Mouse (Mus musculus) limb, embryonic 10.5 days (tissue): ENCODE measurements around the gene Wnt2. TPM values are rescaled to one million over a fixed set of nuclear protein-coding genes. Genes with fewer than 3 reads are reported as not detected.

ENCODE experiments used
- DNase-seq: peaks from one replicate; pipeline ENCODE4 v3.0.0-alpha.2; 2017; ENCODE audit warnings: low spot score
- H3K27ac ChIP-seq: fragments of 300-500 bp; sonication (generic); 2 replicates; pipeline ENCODE4 v1.5.1; 2016; ENCODE audit warnings: mild to moderate bottlenecking
- H3K27me3 ChIP-seq: fragments of 300-500 bp; sonication (generic); 2 replicates; pipeline ENCODE4 v1.6.1; 2016; ENCODE audit warnings: low read depth, mild to moderate bottlenecking; ENCODE audit not compliant: poor library complexity, severe bottlenecking
- H3K36me3 ChIP-seq: fragments of 300-500 bp; sonication (generic); 2 replicates; pipeline ENCODE4 v1.6.1; 2016; ENCODE audit warnings: mild to moderate bottlenecking, moderate library complexity
- H3K4me1 ChIP-seq: fragments of 300-500 bp; sonication (generic); 2 replicates; pipeline ENCODE4 v1.6.1; 2016
- H3K4me3 ChIP-seq: fragments of 300-500 bp; sonication (generic); 2 replicates; pipeline ENCODE4 v1.5.1; 2016; ENCODE audit warnings: mild to moderate bottlenecking, moderate library complexity
- H3K9me3 ChIP-seq: fragments of 300-500 bp; sonication (generic); replicated peaks from 2 replicates; pipeline ENCODE4 v1.6.1; 2016; ENCODE audit warnings: mild to moderate bottlenecking
- WGBS: fragments of 180-500 bp; shearing (Covaris S2); methylation state at CpG from one replicate; pipeline ENCODE4 v1.1.7; 2016; 5-methylcytosine and 5-hydroxymethylcytosine counted together
- polyA plus RNA-seq: library from polyadenylated mRNA; unstranded; fragments of >200 nt; fragmentation: Nextera tagmentation; extraction: Ambion mirVana; gene quantifications from 2 replicates; pipeline ENCODE4 v1.2.1, GENCODE M21; 2016

Gene Wnt2
- polyA plus RNA-seq, 1 experiment from 2014 or later, result 3.9 TPM

DNA sequence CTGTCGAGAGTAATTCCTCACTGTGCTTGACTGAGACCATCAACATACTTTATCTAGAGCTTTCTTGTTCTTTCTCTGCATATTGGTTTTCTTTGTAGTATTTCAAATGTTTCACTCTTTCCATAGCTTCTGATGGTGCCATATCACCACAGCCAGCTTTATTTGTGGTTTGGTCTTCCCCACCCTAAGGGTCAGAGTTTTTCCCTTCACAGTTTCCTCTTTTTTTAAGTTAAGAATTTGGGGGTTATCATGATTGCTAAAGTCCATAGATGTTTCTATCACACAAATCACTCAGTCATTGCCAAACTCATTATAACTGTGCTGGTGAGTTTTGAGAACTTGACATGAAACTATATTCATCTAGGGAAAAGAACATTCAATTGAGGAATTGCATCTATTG is 60.6 kb downstream of the Wnt2 start:
- Histone ChIP-seq H3K4me1 (peaks cover 2% of the 10 kb centered on the region; the same call in 1 of the 2 replicates), H3K27ac (no peak overlapping the region), H3K9me3 (no peaks in the 10 kb centered on the region), H3K36me3 (no peaks in the 10 kb centered on the region), H3K27me3 (no peaks in the 10 kb centered on the region), H3K4me3 (no peak overlapping the region)
- WGBS, result 87% methylated on average over 1 of the region's 1 CpGs
- no peak for DNase-seq

GRCm38 (mm10) chr6:17968467-17969144 is 61.8 kb downstream of the Wnt2 start:
- no peak overlapping the region for H3K27ac ChIP-seq
- DNase-seq, result no peak
- H3K36me3 ChIP-seq, result no peaks in the 10 kb centered on the region
- no peaks in the 10 kb centered on the region for H3K27me3 ChIP-seq
- H3K9me3 ChIP-seq, result no peaks in the 10 kb centered on the region
- peaks cover 2% of the 10 kb centered on the region; the same call in 1 of the 2 replicates for H3K4me1 ChIP-seq
- 76% methylated on average over 1 of the region's 1 CpGs for whole genome bisulfite sequencing
- no peak overlapping the region for H3K4me3 ChIP-seq

DNA sequence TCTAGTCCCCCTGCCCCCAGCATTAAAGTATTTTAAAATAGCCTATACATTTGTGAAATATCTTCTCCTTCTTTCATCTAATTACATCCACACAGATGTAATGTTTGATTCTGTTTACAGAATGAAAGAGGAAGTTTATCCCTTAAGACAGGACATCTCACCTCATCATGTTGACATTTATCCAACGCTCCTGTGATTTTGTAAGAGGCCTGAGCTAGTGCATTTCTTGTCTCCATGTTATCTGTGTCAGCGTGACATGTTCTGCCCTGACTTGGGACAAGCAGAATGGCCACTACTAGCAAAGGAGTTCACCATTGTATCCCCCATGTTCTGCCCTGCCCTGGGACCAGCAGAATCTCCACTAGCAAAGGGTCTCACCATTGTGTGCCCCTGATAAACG is 66.9 kb downstream of the Wnt2 start:
- H3K27me3 ChIP-seq, result no peaks in the 10 kb centered on the region
- H3K4me1 ChIP-seq, result peaks cover 2% of the 10 kb centered on the region; the same call in 1 of the 2 replicates
- 94% methylated on average over 3 of the region's 3 CpGs for WGBS
- no peak overlapping the region for H3K27ac ChIP-seq
- no peaks in the 10 kb centered on the region for H3K36me3 ChIP-seq
- no peak overlapping the region for H3K4me3 ChIP-seq
- H3K9me3 ChIP-seq, result no peaks in the 10 kb centered on the region
- no peak for DNase-seq

GRCm38 (mm10) chr6:17951779-17952178 is 78.6 kb downstream of the Wnt2 start:
- Histone ChIP-seq H3K27ac (no peak overlapping the region), H3K27me3 (no peaks in the 10 kb centered on the region), H3K4me3 (no peak overlapping the region), H3K4me1 (no peaks in the 10 kb centered on the region), H3K36me3 (no peaks in the 10 kb centered on the region), H3K9me3 (no peaks in the 10 kb centered on the region)
- DNase-seq, result no peak
- 90% methylated on average over 8 of the region's 8 CpGs for WGBS

- Histone ChIP-seq H3K27ac (no peak overlapping the region), H3K27me3 (no peaks in the 10 kb centered on the region), H3K9me3 (no peaks in the 10 kb centered on the region), H3K4me1 (no peaks in the 10 kb centered on the region), H3K36me3 (no peaks in the 10 kb centered on the region), H3K4me3 (no peak overlapping the region)
- DNase-seq, result no peak
- WGBS, result 92% methylated on average over 5 of the region's 5 CpGs
Measured at GRCm38 (mm10) chr6:17949103-17949502, 81.3 kb downstream of the Wnt2 start.

GRCm38 (mm10) chr6:17947130-17947831 is 83.1 kb downstream of the Wnt2 start:
- no peak overlapping the region for H3K4me3 ChIP-seq
- no peaks in the 10 kb centered on the region for H3K27me3 ChIP-seq
- no peak overlapping the region for H3K27ac ChIP-seq
- DNase-seq, result no peak
- H3K9me3 ChIP-seq, result no peaks in the 10 kb centered on the region
- WGBS, result 80% methylated on average over 11 of the region's 11 CpGs
- no peaks in the 10 kb centered on the region for H3K36me3 ChIP-seq
- H3K4me1 ChIP-seq, result no peaks in the 10 kb centered on the region

DNA sequence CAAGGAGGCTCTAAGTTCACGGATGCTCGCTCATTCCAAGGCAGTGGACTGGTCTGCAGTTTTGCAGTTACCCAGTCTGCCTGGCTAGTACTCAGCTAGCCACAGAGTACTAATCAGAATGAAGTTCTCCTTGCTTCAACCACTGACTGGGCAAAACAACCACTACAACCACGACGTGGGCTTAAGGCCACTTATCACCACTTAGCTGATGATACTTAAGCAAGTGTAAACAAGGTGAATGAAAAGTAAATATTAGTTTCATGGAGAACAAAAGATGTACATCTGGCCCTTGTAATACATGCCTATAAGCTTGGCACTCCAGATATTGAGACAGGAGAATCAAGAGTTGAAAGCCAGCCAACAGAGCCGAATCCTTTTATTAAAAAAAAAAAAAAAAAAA is 83.9 kb downstream of the Wnt2 start:
- no peak for DNase-seq
- no peaks in the 10 kb centered on the region for H3K36me3 ChIP-seq
- no peak overlapping the region for H3K4me3 ChIP-seq
- H3K27me3 ChIP-seq, result no peaks in the 10 kb centered on the region
- H3K27ac ChIP-seq, result no peak overlapping the region
- peaks cover 2% of the 10 kb centered on the region; the same call in 1 of the 2 replicates for H3K4me1 ChIP-seq
- WGBS, result 66% methylated on average over 5 of the region's 5 CpGs
- no peaks in the 10 kb centered on the region for H3K9me3 ChIP-seq

DNA sequence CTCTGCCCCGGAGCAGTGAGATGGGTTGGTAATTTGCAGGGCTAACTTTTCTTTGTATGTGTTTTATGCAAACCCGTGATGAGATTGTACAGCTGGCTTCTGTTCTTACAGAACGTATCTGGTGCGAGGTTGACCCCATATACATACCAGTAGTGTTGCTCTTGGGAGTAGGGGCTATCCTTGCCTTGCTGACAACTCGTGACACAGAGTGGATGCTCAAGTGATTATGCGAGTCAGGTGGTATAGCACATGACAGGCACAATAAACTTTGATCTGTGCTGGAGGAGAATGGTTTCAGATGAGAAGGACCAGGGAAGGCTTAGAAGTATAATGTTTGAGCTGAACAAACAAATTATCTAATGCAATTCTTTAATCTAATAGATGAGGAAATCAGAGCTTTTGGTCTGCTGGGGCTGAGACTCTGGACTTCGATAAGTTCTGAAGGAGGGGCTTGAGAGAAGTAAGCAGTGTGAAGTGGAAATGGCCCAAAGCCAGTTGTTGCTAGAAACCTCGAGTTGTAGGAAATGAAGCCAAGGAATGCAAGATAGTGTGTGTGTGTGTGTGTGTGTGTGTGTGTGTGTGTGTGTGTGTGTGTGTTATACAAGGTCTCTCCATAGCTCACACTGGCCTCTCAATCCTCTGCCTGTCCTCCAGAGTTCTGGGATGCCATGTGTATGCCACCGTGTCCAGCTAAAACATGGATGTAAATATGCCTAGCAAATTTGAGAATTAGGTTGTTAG is 86.3 kb downstream of the Wnt2 start:
- peaks cover 5% of the 10 kb centered on the region; the same call in 1 of the 2 replicates for H3K4me1 ChIP-seq
- no peaks in the 10 kb centered on the region for H3K36me3 ChIP-seq
- no peak for DNase-seq
- H3K27me3 ChIP-seq, result no peaks in the 10 kb centered on the region
- H3K27ac ChIP-seq, result no peak overlapping the region
- no peaks in the 10 kb centered on the region for H3K9me3 ChIP-seq
- 80% methylated on average over 9 of the region's 9 CpGs for WGBS
- H3K4me3 ChIP-seq, result no peak overlapping the region

DNA sequence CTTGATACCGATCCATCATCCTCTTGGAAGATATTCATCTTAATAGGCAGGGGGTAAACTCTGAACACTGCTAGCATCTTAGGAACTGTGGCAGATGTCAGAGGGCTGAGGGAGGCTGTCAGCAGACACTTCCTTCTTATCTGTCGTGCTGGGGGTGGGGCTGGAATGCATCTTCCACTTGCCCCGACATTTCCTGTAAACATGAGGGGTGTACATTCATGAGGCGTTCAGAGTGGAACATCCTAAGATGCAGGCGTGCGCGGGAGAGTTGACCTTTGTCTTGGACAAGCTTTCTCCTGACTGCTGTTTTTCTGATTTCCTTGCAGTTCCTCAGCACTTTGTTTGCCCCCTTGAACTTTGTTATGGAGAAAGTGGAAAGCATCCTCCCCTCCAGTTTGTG is 88.0 kb downstream of the Wnt2 start:
- Histone ChIP-seq H3K27ac (no peak overlapping the region), H3K9me3 (no peaks in the 10 kb centered on the region), H3K4me3 (no peak overlapping the region), H3K36me3 (no peaks in the 10 kb centered on the region), H3K27me3 (no peaks in the 10 kb centered on the region), H3K4me1 (peaks cover 5% of the 10 kb centered on the region)
- DNase-seq, result no peak
- 35% methylated on average over 7 of the region's 7 CpGs for WGBS

GRCm38 (mm10) chr6:17941916-17942315 is 88.5 kb downstream of the Wnt2 start:
- Histone ChIP-seq H3K4me3 (no peak overlapping the region), H3K27ac (no peak overlapping the region), H3K9me3 (no peaks in the 10 kb centered on the region), H3K36me3 (no peaks in the 10 kb centered on the region), H3K27me3 (no peaks in the 10 kb centered on the region), H3K4me1 (peaks cover 5% of the 10 kb centered on the region)
- DNase-seq, result no peak
- WGBS, result 47% methylated on average over 2 of the region's 2 CpGs

Other genes with a start within 250 kb of the Wnt2 start
- not detected in 2 replicates for gene Asz1, start 78.5 kb upstream of the Wnt2 start, polyA plus RNA-seq
- 0.05 and 0.08 TPM in 2 replicates for gene Cftr, start 140.1 kb upstream of the Wnt2 start, polyA plus RNA-seq